Mouse (Mus musculus) adrenal gland, adult 8-10 months (tissue): Measurements from ENCODE around the gene Mrpl18. TPM values are rescaled to one million over a fixed set of nuclear protein-coding genes. Genes with fewer than 3 reads are reported as not detected.

Experiments used
- microRNA-seq, 2 experiments: library from miRNA; unstranded; fragments of <30 nt; microRNA quantifications; one replicate each; pipeline ENCODE4 v1.2.0; 2022
- total RNA-seq, 4 experiments: library from RNA; stranded (reverse); gene quantifications; 2 replicates each; pipeline ENCODE4 v1.2.4; 2022

The Mrpl18 gene
- total RNA-seq, 4 experiments from 2014 or later: 58.6 to 69.0 (median 62.7) TPM

Small RNA genes lying within 50 kb of the gene (microRNA-seq; reads per million reads assigned to microRNA genes)
- gene Gm24085: 0 reads per million in 2 experiments

Other genes with a start within 250 kb of the Mrpl18 start
- gene Slc22a1, start 240.5 kb downstream of the Mrpl18 start, total RNA-seq: under 1 TPM in 3 of 4 experiments, not detected in 1; 0.23 to 0.37 (median 0.30) TPM
- 10 to 100 TPM; 75.7 to 93.3 (median 83.9) TPM for gene Igf2r, start 146.7 kb downstream of the Mrpl18 start, total RNA-seq
- under 1 TPM in 1 of 4 experiments, not detected in 3; 0.24 TPM for gene Mas1, start 48.2 kb downstream of the Mrpl18 start, total RNA-seq
- gene Mrgprh, start 40.3 kb downstream of the Mrpl18 start, total RNA-seq: under 1 TPM in 1 of 4 experiments, not detected in 3; 0.13 TPM
- 1 to 10 TPM; 3.0 to 4.1 (median 3.5) TPM for gene Pnldc1, start 6.1 kb downstream of the Mrpl18 start, total RNA-seq
- 100 to 1,000 TPM; 172 to 223 (median 192) TPM for gene Tcp1, start 644 bp downstream of the Mrpl18 start, total RNA-seq
- 1 to 10 TPM in 3 of 4 experiments, under 1 TPM in 1; 0.99 to 2.2 (median 1.4) TPM for gene Acat3, start 24.3 kb upstream of the Mrpl18 start, total RNA-seq
- gene Acat2, start 44.4 kb upstream of the Mrpl18 start, total RNA-seq: 10 to 100 TPM; 70.0 to 86.0 (median 80.9) TPM
- 10 to 100 TPM; 56.8 to 69.3 (median 63.1) TPM for gene Wtap, start 77.8 kb upstream of the Mrpl18 start, total RNA-seq
- 100 to 1,000 TPM; 251 to 373 (median 320) TPM for gene Sod2, start 90.5 kb upstream of the Mrpl18 start, total RNA-seq
- under 1 TPM in 3 of 4 experiments, not detected in 1; 0.51 to 0.92 (median 0.63) TPM for gene Gpr31b, start 136.0 kb upstream of the Mrpl18 start, total RNA-seq
- 1 to 10 TPM in 2 of 4 experiments, under 1 TPM in 2; 0.61 to 2.7 (median 1.1) TPM for gene Tcp10b, start 144.8 kb upstream of the Mrpl18 start, total RNA-seq
- gene Unc93a, start 215.5 kb upstream of the Mrpl18 start, total RNA-seq: under 1 TPM in 3 of 4 experiments, not detected in 1; 0.27 to 0.49 (median 0.44) TPM